Mouse (Mus musculus) heart, embryonic 15.5 days (tissue): ENCODE results near the gene Gm11541. TPM values are rescaled to one million over a fixed set of nuclear protein-coding genes. Genes with fewer than 3 reads are reported as not detected.
A peak's percentile ranks its signal among the peaks of the same experiment; 100 is the strongest.

ENCODE experiments used
- ATAC-seq: fragments of 200-750 bp; cut with Nextera tagmentation; replicated peaks from 2 replicates; pipeline ENCODE4 v1.8.0; 2017; ENCODE audit warnings: low read depth, moderate TSS enrichment; ENCODE audit not compliant: insufficient number of reproducible peaks, insufficient read depth, low FRiP score
- H3K27ac ChIP-seq: fragments of 300-500 bp; sonication (generic); 2 replicates; pipeline ENCODE4 v1.5.1; 2015; ENCODE audit warnings: mild to moderate bottlenecking, inconsistent platforms
- H3K27me3 ChIP-seq: fragments of 300-500 bp; sonication (generic); 2 replicates; pipeline ENCODE4 v1.6.1; 2015; ENCODE audit warnings: inconsistent platforms
- H3K36me3 ChIP-seq: fragments of 300-500 bp; sonication (generic); 2 replicates; pipeline ENCODE4 v1.6.1; 2015; ENCODE audit warnings: mild to moderate bottlenecking, inconsistent platforms
- H3K4me1 ChIP-seq: fragments of 300-500 bp; sonication (generic); replicated peaks from 2 replicates; pipeline ENCODE4 v1.6.1; 2015; ENCODE audit warnings: inconsistent platforms
- H3K4me2 ChIP-seq: fragments of 300-500 bp; sonication (generic); 2 replicates; pipeline ENCODE4 v1.6.1; 2015; ENCODE audit warnings: inconsistent platforms, mild to moderate bottlenecking, moderate library complexity
- H3K4me3 ChIP-seq: fragments of 300-500 bp; sonication (generic); 2 replicates; pipeline ENCODE4 v1.5.1; 2015; ENCODE audit warnings: mild to moderate bottlenecking, inconsistent platforms
- H3K9ac ChIP-seq: fragments of 300-500 bp; sonication (generic); 2 replicates; pipeline ENCODE4 v1.6.1; 2015; ENCODE audit warnings: mild to moderate bottlenecking, inconsistent platforms
- H3K9me3 ChIP-seq: fragments of 300-500 bp; sonication (generic); replicated peaks from 2 replicates; pipeline ENCODE4 v1.6.1; 2016; ENCODE audit warnings: inconsistent platforms
- WGBS: fragments of 180-500 bp; shearing (Covaris S2); methylation state at CpG from one replicate; pipeline ENCODE4 v1.1.7; 2015; ENCODE audit warnings: mixed read lengths; 5-methylcytosine and 5-hydroxymethylcytosine counted together
- polyA plus RNA-seq: library from polyadenylated mRNA; unstranded; fragments of >200 nt; fragmentation: Nextera tagmentation; extraction: Ambion mirVana; gene quantifications from 2 replicates; pipeline ENCODE4 v1.2.1, GENCODE M21; 2015

Gm11541 gene
- polyA plus RNA-seq, 1 experiment from 2014 or later = not detected

DNA sequence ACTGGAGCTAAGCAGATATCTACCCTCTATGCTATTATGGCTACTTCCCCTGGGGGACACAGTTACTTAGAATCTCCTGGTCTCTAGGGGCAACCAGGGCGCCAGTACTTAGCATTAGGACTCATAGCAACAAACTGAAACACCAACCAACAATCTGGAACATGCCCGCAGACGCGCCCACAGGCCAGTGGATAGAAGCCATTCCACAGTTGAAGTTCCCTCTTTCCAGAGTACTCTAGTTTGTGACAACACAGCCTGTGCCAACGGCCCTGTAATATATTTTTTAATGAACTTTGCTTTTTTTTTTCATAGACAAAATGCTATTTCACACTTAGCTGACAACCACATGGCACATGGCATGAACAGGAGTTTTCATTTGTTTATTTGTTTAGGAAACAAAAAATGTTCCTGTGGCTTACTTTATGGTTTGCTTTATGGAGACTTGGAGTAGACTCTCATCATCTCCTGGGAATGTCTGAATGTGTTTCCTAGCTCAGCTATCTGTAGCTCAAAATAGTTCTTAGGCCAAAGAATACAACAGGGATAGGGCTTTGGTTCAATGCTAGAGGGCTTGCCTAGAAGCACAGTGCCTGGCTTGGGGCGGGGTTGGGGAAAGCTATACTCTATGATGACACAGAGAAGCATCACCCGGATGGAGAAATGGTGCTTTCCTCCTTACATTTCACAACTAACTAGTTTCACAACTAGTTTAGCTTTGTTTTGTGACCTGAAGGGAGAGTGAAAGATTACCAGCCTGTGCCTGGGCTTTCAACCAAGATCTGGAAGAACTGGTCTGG lies 14.0 kb upstream of the Gm11541 start:
- Histone ChIP-seq H3K27me3 (peaks cover 5% of the 10 kb centered on the region), H3K9me3 (no peaks in the 10 kb centered on the region), H3K4me3 (no peak overlapping the region), H3K9ac (no peak overlapping the region), H3K27ac (no peak overlapping the region), H3K4me1 (peaks cover 14% of the 10 kb centered on the region), H3K36me3 (no peaks in the 10 kb centered on the region), H3K4me2 (no peak overlapping the region)
- no peak for ATAC-seq
- 78% methylated on average over 7 of the region's 7 CpGs for WGBS

DNA sequence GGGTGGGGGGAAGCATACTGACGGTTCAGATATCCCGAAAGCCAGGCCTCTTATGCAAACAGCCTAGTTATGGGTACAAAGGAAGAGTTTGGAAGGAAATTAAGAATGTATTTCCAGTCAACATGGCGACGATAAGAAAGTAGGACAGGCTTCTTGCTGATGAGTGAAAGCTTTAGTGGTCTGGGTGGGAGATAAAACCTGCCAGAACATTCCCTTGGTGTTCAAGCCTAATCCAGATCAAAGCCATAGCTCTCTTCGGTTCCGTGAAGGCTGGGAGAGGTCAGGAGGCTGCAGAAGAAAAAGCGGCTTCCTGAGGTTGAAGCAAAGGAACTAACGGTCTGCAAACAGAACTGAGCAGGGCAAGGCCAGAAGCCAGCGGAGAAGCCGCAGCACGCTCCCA lies 12.9 kb upstream of the Gm11541 start:
- no peak for ATAC-seq
- H3K9me3 ChIP-seq = no peaks in the 10 kb centered on the region
- no peak overlapping the region for H3K4me3 ChIP-seq
- no peaks in the 10 kb centered on the region for H3K36me3 ChIP-seq
- no peak overlapping the region for H3K9ac ChIP-seq
- WGBS = 38% methylated on average over 11 of the region's 11 CpGs
- 0 out of 2 replicates have a peak overlapping the region, but pooled peaks have one; percentile 12 for H3K27ac ChIP-seq
- peak overlapping the region; percentile 15 for H3K4me2 ChIP-seq
- H3K4me1 ChIP-seq = peaks cover 14% of the 10 kb centered on the region
- peaks cover 5% of the 10 kb centered on the region for H3K27me3 ChIP-seq

DNA sequence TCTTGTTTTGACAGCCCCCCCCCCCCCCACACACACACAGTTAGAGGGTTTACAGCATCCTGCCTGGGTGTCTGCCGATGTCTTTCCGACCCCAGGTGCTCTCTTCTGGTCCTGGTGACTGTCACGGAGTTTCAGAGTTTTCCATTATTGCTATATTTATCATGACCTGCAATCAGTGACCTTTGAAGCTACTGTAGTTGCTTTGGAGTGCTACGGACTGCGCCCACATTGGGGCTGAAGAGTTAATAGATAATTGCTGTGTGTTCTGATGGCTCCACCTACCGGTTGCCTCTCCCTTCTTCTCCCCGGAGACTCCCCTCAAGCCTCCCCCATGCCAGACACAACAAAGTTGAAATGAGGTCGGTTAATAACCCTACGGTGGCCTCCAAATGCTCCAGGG lies 12.5 kb upstream of the Gm11541 start:
- no peak overlapping the region for H3K4me3 ChIP-seq

DNA sequence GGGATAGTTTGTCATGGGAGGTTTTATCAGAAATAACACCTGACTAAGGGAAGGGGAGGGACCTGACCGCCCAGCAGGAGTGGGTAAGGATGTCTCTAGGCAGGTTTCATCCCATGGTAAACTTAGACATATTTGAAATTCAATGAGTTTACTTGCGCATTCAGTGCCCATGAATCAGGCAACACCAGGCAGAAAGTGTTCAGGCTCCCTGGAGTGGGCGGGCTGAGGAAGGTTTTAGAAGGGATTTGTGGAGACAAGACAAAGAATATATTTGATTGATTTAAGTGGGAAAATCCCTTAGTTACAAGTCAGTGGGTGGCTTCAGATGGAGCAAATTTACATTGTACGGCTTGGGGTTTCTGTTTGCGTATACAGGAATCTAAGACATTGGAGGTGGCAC lies 11.3 kb upstream of the Gm11541 start:
- WGBS = 79% methylated on average over 5 of the region's 5 CpGs
- no peaks in the 10 kb centered on the region for H3K36me3 ChIP-seq
- no peak for ATAC-seq
- no peak overlapping the region for H3K4me3 ChIP-seq
- no peak overlapping the region for H3K27ac ChIP-seq
- no peak overlapping the region for H3K9ac ChIP-seq
- H3K4me1 ChIP-seq = peaks cover 14% of the 10 kb centered on the region
- no peaks in the 10 kb centered on the region for H3K9me3 ChIP-seq
- H3K27me3 ChIP-seq = peaks cover 5% of the 10 kb centered on the region
- H3K4me2 ChIP-seq = no peak overlapping the region

More for the DNA sequence above, 12.5 kb upstream of the Gm11541 start:
- Histone ChIP-seq H3K9ac (no peak overlapping the region), H3K4me2 (peak overlapping the region; percentile 15), H3K27me3 (peaks cover 5% of the 10 kb centered on the region), H3K27ac (no peak overlapping the region), H3K36me3 (no peaks in the 10 kb centered on the region), H3K9me3 (no peaks in the 10 kb centered on the region), H3K4me1 (peaks cover 14% of the 10 kb centered on the region)
- ATAC-seq = no peak
- 6% methylated on average over 9 of the region's 9 CpGs for WGBS

DNA sequence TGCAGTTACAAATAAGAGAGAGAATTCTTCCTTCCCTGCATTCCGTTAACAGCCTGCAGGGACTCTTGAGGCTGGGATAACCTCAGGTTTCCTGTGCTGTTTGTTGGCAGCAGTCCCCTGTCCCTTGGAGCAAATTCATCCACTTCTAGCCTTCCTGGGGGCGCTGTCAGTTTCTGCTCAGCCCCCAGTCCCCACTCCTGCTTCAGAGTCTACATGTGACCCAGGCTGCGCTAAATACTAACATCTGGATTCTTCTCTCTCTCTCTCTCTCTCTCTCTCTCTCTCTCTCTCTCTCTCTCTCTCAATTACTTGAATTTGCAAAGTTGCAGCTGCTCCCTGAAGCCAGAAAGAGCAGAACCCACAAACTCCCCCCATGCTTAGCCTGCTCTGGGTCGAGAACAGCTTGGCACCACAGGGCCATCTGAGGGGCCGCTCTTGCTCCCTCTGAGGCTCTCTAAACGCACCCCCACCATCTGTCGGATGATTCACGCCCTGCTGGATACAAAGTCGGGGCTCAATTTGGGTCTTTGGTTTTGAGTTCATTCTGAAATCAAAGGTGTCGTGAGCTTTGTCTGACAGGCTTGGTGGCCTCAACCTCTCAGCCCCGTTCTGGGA lies 9.1 kb upstream of the Gm11541 start:
- H3K4me2 ChIP-seq = no peak overlapping the region
- WGBS = 21% methylated on average over 11 of the region's 11 CpGs
- no peak overlapping the region for H3K27ac ChIP-seq

DNA sequence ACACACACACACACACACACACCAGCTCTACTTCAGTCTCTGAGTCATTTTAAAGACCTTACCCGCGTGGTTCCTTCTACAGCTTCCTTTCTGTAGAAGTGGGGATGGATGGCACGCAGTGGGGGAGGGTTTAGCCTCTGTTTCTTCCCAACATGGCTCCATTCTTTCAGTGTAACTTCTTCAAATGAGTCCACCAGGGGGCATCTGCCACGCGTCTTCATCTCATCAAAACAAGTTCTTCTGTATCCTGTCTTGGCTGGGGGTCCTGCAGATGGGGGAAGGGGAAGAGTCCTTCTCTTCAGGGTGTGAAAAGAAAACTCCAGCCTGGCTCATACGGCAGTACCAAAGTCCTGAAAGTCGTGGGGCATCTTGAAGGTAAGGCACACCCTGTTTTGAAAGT lies 279 bp downstream of the Gm11541 start:
- Histone ChIP-seq H3K4me3 (no peak overlapping the region), H3K27me3 (0 out of 2 replicates have a peak, but pooled peaks cover 7% of the 10 kb centered on the region), H3K27ac (no peak overlapping the region), H3K4me2 (no peak overlapping the region), H3K9me3 (no peaks in the 10 kb centered on the region), H3K4me1 (no peaks in the 10 kb centered on the region), H3K9ac (no peak overlapping the region), H3K36me3 (no peaks in the 10 kb centered on the region)
- WGBS = 43% methylated on average over 7 of the region's 7 CpGs
- ATAC-seq = no peak

More for the DNA sequence above, 9.1 kb upstream of the Gm11541 start:
- H3K9me3 ChIP-seq = no peaks in the 10 kb centered on the region
- H3K4me3 ChIP-seq = no peak overlapping the region
- H3K36me3 ChIP-seq = no peaks in the 10 kb centered on the region
- peaks cover 5% of the 10 kb centered on the region for H3K27me3 ChIP-seq
- no peak for ATAC-seq
- no peak overlapping the region for H3K9ac ChIP-seq
- peaks cover 11% of the 10 kb centered on the region for H3K4me1 ChIP-seq

DNA sequence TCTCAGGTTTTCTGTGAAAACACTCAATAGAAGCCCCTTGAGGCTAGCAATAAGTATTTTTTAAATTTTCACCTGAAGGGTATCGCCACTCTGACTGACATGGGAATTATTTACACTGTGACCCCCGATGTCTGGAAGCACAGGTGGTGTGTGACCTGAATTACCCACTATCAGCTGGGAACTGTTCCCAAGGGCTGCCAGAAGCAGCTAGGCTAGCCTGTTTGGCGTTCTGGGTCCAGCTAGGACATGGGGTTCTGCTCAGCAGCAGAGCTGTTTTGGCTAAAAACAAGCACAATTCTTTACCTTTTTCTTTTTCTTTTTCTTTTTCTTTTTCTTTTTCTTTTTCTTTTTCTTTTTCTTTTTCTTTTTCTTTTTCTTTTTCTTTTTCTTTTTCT lies 2.1 kb downstream of the Gm11541 start:
- H3K36me3 ChIP-seq = no peaks in the 10 kb centered on the region
- no peak for ATAC-seq
- no peak overlapping the region for H3K27ac ChIP-seq

DNA sequence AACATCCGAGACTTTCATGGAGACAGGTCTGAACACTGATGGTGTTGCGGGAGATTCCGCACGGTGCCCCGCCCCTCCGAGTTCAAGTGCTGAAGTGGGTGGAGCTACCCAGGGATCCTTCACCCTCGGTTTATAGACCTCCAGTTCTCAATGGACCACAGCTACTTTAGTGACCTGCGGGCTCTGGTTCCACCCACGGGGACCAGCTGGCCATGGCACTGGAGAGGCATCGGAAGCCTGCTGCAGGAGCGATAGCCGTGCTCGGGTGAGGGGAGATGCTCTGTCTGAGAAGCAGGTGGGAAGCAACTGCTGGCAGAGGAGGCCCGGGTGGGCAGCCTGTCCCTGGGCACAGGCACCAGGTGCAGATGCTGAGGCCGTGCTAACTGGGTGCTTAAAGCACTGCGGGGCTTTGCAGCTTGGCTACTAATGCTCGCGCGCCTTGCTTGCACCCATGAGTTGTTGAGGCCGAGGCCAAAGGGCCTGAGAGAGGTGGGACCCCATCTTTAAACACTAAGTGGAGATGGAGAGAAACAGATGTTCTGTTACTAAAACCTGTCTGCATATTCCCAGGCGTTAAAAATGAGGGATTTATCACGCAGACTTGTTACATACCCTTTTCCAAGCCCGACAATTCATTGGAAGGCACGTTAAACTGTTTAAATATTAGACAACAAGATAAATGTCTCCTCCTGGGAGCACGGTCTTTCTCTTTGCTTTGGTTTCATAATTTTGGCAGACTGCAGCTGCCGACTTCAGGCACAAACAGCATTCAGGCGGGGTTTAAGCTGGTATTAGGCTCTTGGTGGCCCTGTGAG lies 2.7 kb downstream of the Gm11541 start:
- Histone ChIP-seq H3K4me3 (no peak overlapping the region), H3K36me3 (no peaks in the 10 kb centered on the region), H3K9ac (no peak overlapping the region), H3K4me2 (no peak overlapping the region), H3K27me3 (0 out of 2 replicates have a peak, but pooled peaks cover 7% of the 10 kb centered on the region), H3K27ac (no peak overlapping the region), H3K4me1 (peaks cover 6% of the 10 kb centered on the region; the same call in 1 of the 2 replicates), H3K9me3 (no peaks in the 10 kb centered on the region)
- no peak for ATAC-seq
- WGBS = 64% methylated on average over 27 of the region's 27 CpGs

More for the DNA sequence above, 2.1 kb downstream of the Gm11541 start:
- 0 out of 2 replicates have a peak, but pooled peaks cover 7% of the 10 kb centered on the region for H3K27me3 ChIP-seq
- no peak overlapping the region for H3K4me2 ChIP-seq
- peaks cover 6% of the 10 kb centered on the region; the same call in 1 of the 2 replicates for H3K4me1 ChIP-seq
- H3K9me3 ChIP-seq = no peaks in the 10 kb centered on the region
- no peak overlapping the region for H3K9ac ChIP-seq
- WGBS = 65% methylated on average over 3 of the region's 3 CpGs
- no peak overlapping the region for H3K4me3 ChIP-seq

DNA sequence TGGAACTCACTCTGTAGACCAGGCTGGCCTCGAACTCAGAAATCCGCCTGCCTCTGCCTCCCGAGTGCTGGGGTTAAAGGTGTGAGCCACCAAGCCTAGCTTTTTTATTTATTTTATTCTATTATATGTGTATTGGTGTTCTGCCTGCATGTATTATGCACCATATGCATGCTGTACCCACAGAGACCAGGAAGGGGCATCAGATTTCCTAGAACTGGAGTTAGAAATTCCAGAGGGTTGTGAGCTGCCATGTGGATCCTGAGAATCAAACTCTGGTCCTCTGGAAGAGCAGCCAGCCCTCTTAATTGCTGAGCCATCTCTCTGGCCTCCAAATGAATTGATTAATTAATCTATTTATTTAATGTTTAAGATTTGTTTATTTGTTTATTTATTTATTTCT lies 4.9 kb downstream of the Gm11541 start:
- peaks cover 6% of the 10 kb centered on the region; the same call in 1 of the 2 replicates for H3K4me1 ChIP-seq
- no peak overlapping the region for H3K27ac ChIP-seq
- H3K4me3 ChIP-seq = no peak overlapping the region
- H3K36me3 ChIP-seq = no peaks in the 10 kb centered on the region
- no peak overlapping the region for H3K9ac ChIP-seq
- H3K4me2 ChIP-seq = no peak overlapping the region
- 96% methylated on average over 3 of the region's 3 CpGs for WGBS
- no peaks in the 10 kb centered on the region for H3K9me3 ChIP-seq
- 0 out of 2 replicates have a peak, but pooled peaks cover 7% of the 10 kb centered on the region for H3K27me3 ChIP-seq
- ATAC-seq = no peak

DNA sequence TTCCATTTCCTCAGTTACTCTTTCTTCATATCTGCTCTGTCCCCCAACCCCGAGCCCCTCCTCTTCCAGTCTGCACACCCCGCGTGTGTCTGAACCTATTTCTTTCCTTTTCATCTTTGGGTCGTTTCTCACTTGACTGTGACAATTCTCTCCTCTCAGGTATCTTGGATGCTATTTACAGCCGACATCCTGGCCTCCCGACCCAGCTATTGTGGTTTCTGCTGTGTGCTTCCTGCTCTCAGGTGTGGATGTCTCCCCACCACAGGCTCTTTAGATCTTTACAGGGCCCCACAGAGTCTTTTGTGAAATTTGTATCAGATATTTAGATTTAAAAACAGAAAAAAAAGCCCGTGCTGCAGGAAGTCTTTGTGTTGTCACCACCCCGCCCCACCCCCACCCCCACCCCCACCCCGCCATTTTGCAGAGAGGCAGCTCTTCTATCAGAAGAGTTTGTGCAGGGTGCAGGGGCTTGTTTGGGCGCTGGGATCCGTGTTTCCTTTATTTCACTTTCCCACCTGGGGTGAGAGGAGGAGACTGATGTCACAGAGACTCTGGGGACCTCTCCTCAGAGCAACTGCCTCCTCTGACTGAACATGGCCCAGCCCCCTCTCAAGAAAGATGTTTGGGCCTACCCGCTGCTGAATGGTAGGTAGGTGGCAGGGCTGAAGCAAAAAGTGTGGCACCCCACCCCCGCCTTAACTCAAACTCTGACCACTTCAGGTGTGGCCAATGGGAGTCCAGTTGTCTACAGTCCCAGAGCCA lies 6.4 kb downstream of the Gm11541 start:
- WGBS = 38% methylated on average over 13 of the region's 13 CpGs
- Histone ChIP-seq H3K4me1 (peaks cover 6% of the 10 kb centered on the region; the same call in 1 of the 2 replicates), H3K9me3 (no peaks in the 10 kb centered on the region), H3K4me2 (no peak overlapping the region), H3K27me3 (0 out of 2 replicates have a peak, but pooled peaks cover 7% of the 10 kb centered on the region), H3K4me3 (no peak overlapping the region), H3K36me3 (no peaks in the 10 kb centered on the region), H3K27ac (no peak overlapping the region), H3K9ac (no peak overlapping the region)
- ATAC-seq = no peak
